Mouse (Mus musculus) limb, embryonic 14.5 days (tissue): Measurements from ENCODE around the gene Scn4b. TPM values are rescaled to one million over a fixed set of nuclear protein-coding genes. Genes with fewer than 3 reads are reported as not detected.

Source experiments
- ATAC-seq: fragments of 200-750 bp; cut with Nextera tagmentation; 2 replicates; pipeline ENCODE4 v1.8.0; 2017; ENCODE audit warnings: low read depth, moderate number of reproducible peaks, moderate TSS enrichment; ENCODE audit not compliant: low FRiP score
- DNase-seq: peaks from one replicate; pipeline ENCODE4 v3.0.0-alpha.2; 2015; ENCODE audit warnings: low spot score
- H3K27ac ChIP-seq: fragments of 300-500 bp; sonication (generic); replicated peaks from 2 replicates; pipeline ENCODE4 v1.5.1; 2014; ENCODE audit warnings: low read depth, mild to moderate bottlenecking, low read length, moderate library complexity, mixed read lengths
- H3K27me3 ChIP-seq: fragments of 300-500 bp; sonication (generic); 2 replicates; pipeline ENCODE4 v1.6.1; 2014; ENCODE audit warnings: low read length, mixed read lengths; ENCODE audit not compliant: control insufficient read depth, insufficient read depth
- H3K36me3 ChIP-seq: fragments of 300-500 bp; sonication (generic); 2 replicates; pipeline ENCODE4 v1.6.1; 2014; ENCODE audit warnings: mild to moderate bottlenecking, low read length, moderate library complexity, mixed read lengths; ENCODE audit not compliant: control insufficient read depth, insufficient read depth
- H3K4me1 ChIP-seq: fragments of 300-500 bp; sonication (generic); 2 replicates; pipeline ENCODE4 v1.6.1; 2014; ENCODE audit warnings: antibody characterized with exemption, low read length, mixed read lengths; ENCODE audit not compliant: control insufficient read depth, insufficient read depth
- H3K4me2 ChIP-seq: fragments of 300-500 bp; sonication (generic); replicated peaks from 2 replicates; pipeline ENCODE4 v1.6.1; 2014; ENCODE audit warnings: low read depth, mild to moderate bottlenecking, low read length, moderate library complexity; ENCODE audit not compliant: severe bottlenecking
- H3K4me3 ChIP-seq: fragments of 300-500 bp; sonication (generic); replicated peaks from 2 replicates; pipeline ENCODE4 v1.5.1; 2014; ENCODE audit warnings: low read length
- H3K9ac ChIP-seq: fragments of 300-500 bp; sonication (generic); 2 replicates; pipeline ENCODE4 v1.6.1; 2014; ENCODE audit warnings: mild to moderate bottlenecking, low read depth, low read length, moderate library complexity; ENCODE audit not compliant: severe bottlenecking
- H3K9me3 ChIP-seq: fragments of 300-500 bp; sonication (generic); 2 replicates; pipeline ENCODE4 v1.6.1; 2016; ENCODE audit warnings: low read length; ENCODE audit not compliant: control insufficient read depth
- POLR2A ChIP-seq: fragments of 200-500 bp; IDR thresholded peaks from 2 replicates; pipeline ENCODE4 v1.8.0; 2012; ENCODE audit warnings: inconsistent platforms, mild to moderate bottlenecking, moderate library complexity, borderline replicate concordance; ENCODE audit not compliant: insufficient read depth, insufficient read length; ENCODE audit errors: extremely low read depth
- WGBS: fragments of 180-500 bp; shearing (Covaris S2); extraction: QIAGEN DNeasy Blood & Tissue Kit; methylation state at CpG from one replicate; pipeline ENCODE4 v1.1.7; 2014; 5-methylcytosine and 5-hydroxymethylcytosine counted together
- polyA plus RNA-seq, 2 experiments: library from polyadenylated mRNA; depleted of rRNA in 1 of 2; stranded (reverse) in 1 of 2; unstranded in 1 of 2; fragments of >200 nt; fragmentation: Nextera tagmentation in 1 of 2; extraction: Ambion mirVana in 1 of 2; gene quantifications; 2 replicates each; pipeline versions ENCODE4 v1.2.1 to v1.2.3; 2012 to 2014

Gene Scn4b
- 0.14 and 0.17 TPM in 2 replicates for polyA plus RNA-seq (2012; rRNA removed)
- 0.04 and 0.10 TPM in 2 replicates for polyA plus RNA-seq (2014; fragmentation: Nextera tagmentation; extraction: Ambion mirVana)

- no peaks in the 10 kb centered on the region for H3K36me3 ChIP-seq
- ATAC-seq (peak; percentile 12; the same call in 1 of the 2 replicates), DNase-seq (peak; percentile 18)
- WGBS = 1% methylated on average over 70 of the region's 76 CpGs
- H3K4me2 ChIP-seq = peak within 1 kb of the TSS; percentile 98
- peaks cover 28% of the 10 kb centered on the region for H3K27me3 ChIP-seq
- H3K27ac ChIP-seq = no peak within 1 kb of the TSS
- no peaks in the 10 kb centered on the region for H3K9me3 ChIP-seq
- peak within 1 kb of the TSS; percentile 49 for H3K9ac ChIP-seq
- peaks cover 9% of the 10 kb centered on the region for H3K4me1 ChIP-seq
- no peak for TF ChIP-seq POLR2A
- peak within 1 kb of the TSS; percentile 54 for H3K4me3 ChIP-seq
Measured at GRCm38 (mm10) chr9:45138191-45139032, at the start of gene Scn4b. Gene Scn4b (plus strand): TSS chr9:45138395.

- H3K9ac ChIP-seq = no peak overlapping the region
- no peak for TF ChIP-seq POLR2A
- no peak overlapping the region for H3K4me3 ChIP-seq
- no peaks in the 10 kb centered on the region for H3K36me3 ChIP-seq
- no peaks in the 10 kb centered on the region for H3K9me3 ChIP-seq
- DNase-seq (no peak), ATAC-seq (no peak)
- H3K27ac ChIP-seq = no peak overlapping the region
- no peak overlapping the region for H3K4me2 ChIP-seq
- 74% methylated on average over 3 of the region's 3 CpGs for WGBS
- no peaks in the 10 kb centered on the region for H3K27me3 ChIP-seq
- H3K4me1 ChIP-seq = no peaks in the 10 kb centered on the region
Measured at GRCm38 (mm10) chr9:45090811-45091210, 47.4 kb upstream of the Scn4b start.

- TF ChIP-seq POLR2A = no peak
- H3K4me1 ChIP-seq = no peaks in the 10 kb centered on the region
- no peaks in the 10 kb centered on the region for H3K9me3 ChIP-seq
- no peak overlapping the region for H3K4me3 ChIP-seq
- WGBS = 65% methylated on average over 4 of the region's 4 CpGs
- no peak overlapping the region for H3K4me2 ChIP-seq
- H3K36me3 ChIP-seq = no peaks in the 10 kb centered on the region
- no peak overlapping the region for H3K9ac ChIP-seq
- ATAC-seq (no peak), DNase-seq (no peak)
- no peak overlapping the region for H3K27ac ChIP-seq
- H3K27me3 ChIP-seq = no peaks in the 10 kb centered on the region
Measured at GRCm38 (mm10) chr9:45092641-45093040, 45.6 kb upstream of the Scn4b start.

- 72% methylated on average over 6 of the region's 6 CpGs for WGBS
- ATAC-seq = no peak
Measured at GRCm38 (mm10) chr9:45095149-45095937, 42.9 kb upstream of the Scn4b start.

GRCm38 (mm10) chr9:45097877-45098276 is 40.3 kb upstream of the Scn4b start:
- 85% methylated on average over 5 of the region's 5 CpGs for WGBS
- Histone ChIP-seq H3K4me3 (no peak overlapping the region), H3K36me3 (no peaks in the 10 kb centered on the region), H3K27ac (no peak overlapping the region), H3K4me2 (no peak overlapping the region), H3K4me1 (no peaks in the 10 kb centered on the region), H3K9me3 (no peaks in the 10 kb centered on the region), H3K9ac (no peak overlapping the region), H3K27me3 (no peaks in the 10 kb centered on the region)
- ATAC-seq (no peak), DNase-seq (no peak)
- TF ChIP-seq POLR2A = no peak

More at GRCm38 (mm10) chr9:45095149-45095937, 42.9 kb upstream of the Scn4b start:
- no peak overlapping the region for H3K4me3 ChIP-seq
- H3K4me2 ChIP-seq = no peak overlapping the region
- no peaks in the 10 kb centered on the region for H3K27me3 ChIP-seq
- no peak overlapping the region for H3K27ac ChIP-seq
- H3K36me3 ChIP-seq = no peaks in the 10 kb centered on the region
- TF ChIP-seq POLR2A = no peak
- H3K9me3 ChIP-seq = no peaks in the 10 kb centered on the region
- no peak overlapping the region for H3K9ac ChIP-seq
- H3K4me1 ChIP-seq = no peaks in the 10 kb centered on the region
- DNase-seq = no peak
